Mouse (Mus musculus) hindbrain, embryonic 10.5 days (tissue): ENCODE results near the gene Ldha. TPM values are rescaled to one million over a fixed set of nuclear protein-coding genes. Genes with fewer than 3 reads are reported as not detected.
"Not testable (repeated sequence)": the region's sequence is repeated elsewhere in the genome, so short reads cannot be mapped to it uniquely, and the experiment has no call there.

ENCODE experiments used
- DNase-seq: peaks from one replicate; pipeline ENCODE4 v3.0.0-alpha.2; 2017; ENCODE audit warnings: low spot score
- H3K27ac ChIP-seq: fragments of 300-500 bp; sonication (generic); 2 replicates; pipeline ENCODE4 v1.5.1; 2016; ENCODE audit warnings: mild to moderate bottlenecking, moderate library complexity
- H3K27me3 ChIP-seq: fragments of 300-500 bp; sonication (generic); 2 replicates; pipeline ENCODE4 v1.6.1; 2016; ENCODE audit warnings: mild to moderate bottlenecking; ENCODE audit not compliant: poor library complexity, insufficient read depth, severe bottlenecking
- H3K36me3 ChIP-seq: fragments of 300-500 bp; sonication (generic); 2 replicates; pipeline ENCODE4 v1.6.1; 2016; ENCODE audit warnings: mild to moderate bottlenecking, moderate library complexity
- H3K4me1 ChIP-seq: fragments of 300-500 bp; sonication (generic); replicated peaks from 2 replicates; pipeline ENCODE4 v1.6.1; 2016; ENCODE audit warnings: mild to moderate bottlenecking
- H3K4me3 ChIP-seq: fragments of 300-500 bp; sonication (generic); 2 replicates; pipeline ENCODE4 v1.5.1; 2016; ENCODE audit warnings: mild to moderate bottlenecking, moderate library complexity
- H3K9me3 ChIP-seq: fragments of 300-500 bp; sonication (generic); 2 replicates; pipeline ENCODE4 v1.6.1; 2016; ENCODE audit warnings: mild to moderate bottlenecking, moderate library complexity
- WGBS: fragments of 180-500 bp; shearing (Covaris S2); methylation state at CpG from one replicate; pipeline ENCODE4 v1.1.7; 2016; 5-methylcytosine and 5-hydroxymethylcytosine counted together
- polyA plus RNA-seq: library from polyadenylated mRNA; unstranded; fragments of >200 nt; fragmentation: Nextera tagmentation; extraction: Ambion mirVana; gene quantifications from 2 replicates; pipeline ENCODE4 v1.2.1, GENCODE M21; 2016

Ldha gene
- polyA plus RNA-seq, 1 experiment from 2014 or later, result 2,204 TPM

GRCm38 (mm10) chr7:46859031-46859430, 17.8 kb downstream of the Ldha start:
- no peaks in the 10 kb centered on the region for H3K27me3 ChIP-seq

GRCm38 (mm10) chr7:46860996-46861395, 19.7 kb downstream of the Ldha start, which contains the start of gene Ldhc:
Gene Ldhc (plus strand): TSS chr7:46861203.
- 36% methylated on average over 10 of the region's 10 CpGs for WGBS
- Histone ChIP-seq H3K9me3 (no peaks in the 10 kb centered on the region), H3K27ac (no peak within 1 kb of the TSS), H3K4me1 (no peaks in the 10 kb centered on the region), H3K4me3 (no peak within 1 kb of the TSS), H3K36me3 (peaks cover 6% of the 10 kb centered on the region), H3K27me3 (no peaks in the 10 kb centered on the region)
- DNase-seq, result no peak

More at GRCm38 (mm10) chr7:46859031-46859430, 17.8 kb downstream of the Ldha start:
- no peak for DNase-seq
- no peak overlapping the region for H3K27ac ChIP-seq
- H3K4me3 ChIP-seq, result no peak overlapping the region
- H3K9me3 ChIP-seq, result no peaks in the 10 kb centered on the region
- H3K4me1 ChIP-seq, result no peaks in the 10 kb centered on the region
- peaks cover 26% of the 10 kb centered on the region for H3K36me3 ChIP-seq
- WGBS, result 64% methylated on average over 6 of the region's 6 CpGs

GRCm38 (mm10) chr7:46871988-46872387, 30.7 kb downstream of the Ldha start:
- no peaks in the 10 kb centered on the region for H3K4me1 ChIP-seq
- no peaks in the 10 kb centered on the region for H3K27me3 ChIP-seq
- DNase-seq, result no peak
- WGBS, result 81% methylated on average over 4 of the region's 4 CpGs
- no peak overlapping the region for H3K4me3 ChIP-seq
- H3K27ac ChIP-seq, result no peak overlapping the region
- no peaks in the 10 kb centered on the region for H3K36me3 ChIP-seq
- no peaks in the 10 kb centered on the region for H3K9me3 ChIP-seq

GRCm38 (mm10) chr7:46876841-46877240, 35.6 kb downstream of the Ldha start:
- Histone ChIP-seq H3K4me3 (no peak overlapping the region), H3K4me1 (no peaks in the 10 kb centered on the region), H3K27ac (no peak overlapping the region), H3K36me3 (peaks cover 15% of the 10 kb centered on the region; the same call in 1 of the 2 replicates), H3K9me3 (no peaks in the 10 kb centered on the region), H3K27me3 (no peaks in the 10 kb centered on the region)
- DNase-seq, result no peak
- WGBS, result 74% methylated on average over 4 of the region's 4 CpGs

- no peak for DNase-seq
- H3K4me3 ChIP-seq, result no peak overlapping the region
- no peaks in the 10 kb centered on the region for H3K27me3 ChIP-seq
- H3K9me3 ChIP-seq, result no peaks in the 10 kb centered on the region
- no peak overlapping the region for H3K27ac ChIP-seq
- H3K4me1 ChIP-seq, result no peaks in the 10 kb centered on the region
- H3K36me3 ChIP-seq, result peaks cover 15% of the 10 kb centered on the region; the same call in 1 of the 2 replicates
- WGBS, result 85% methylated on average over 6 of the region's 6 CpGs
Observed at GRCm38 (mm10) chr7:46877255-46877654, 36.0 kb downstream of the Ldha start.

- Histone ChIP-seq H3K27ac (no peak overlapping the region), H3K9me3 (no peaks in the 10 kb centered on the region), H3K4me3 (no peak overlapping the region), H3K4me1 (no peaks in the 10 kb centered on the region), H3K27me3 (no peaks in the 10 kb centered on the region), H3K36me3 (peaks cover 33% of the 10 kb centered on the region)
- WGBS, result 97% methylated on average over 5 of the region's 5 CpGs
- DNase-seq, result no peak
Observed at GRCm38 (mm10) chr7:46879851-46880250, 38.6 kb downstream of the Ldha start.

- Histone ChIP-seq H3K27ac (no peak overlapping the region), H3K9me3 (no peaks in the 10 kb centered on the region), H3K27me3 (no peaks in the 10 kb centered on the region), H3K4me3 (no peak overlapping the region), H3K36me3 (peaks cover 45% of the 10 kb centered on the region), H3K4me1 (no peaks in the 10 kb centered on the region)
- no peak for DNase-seq
- WGBS, result 98% methylated on average over 2 of the region's 2 CpGs
Observed at GRCm38 (mm10) chr7:46880992-46881391, 39.7 kb downstream of the Ldha start.

GRCm38 (mm10) chr7:46881941-46882340, 40.7 kb downstream of the Ldha start:
- H3K27ac ChIP-seq, H3K4me1 ChIP-seq, H3K27me3 ChIP-seq, H3K4me3 ChIP-seq, DNase-seq, H3K9me3 ChIP-seq: not testable (repeated sequence)
- H3K36me3 ChIP-seq, result peaks cover 54% of the 10 kb centered on the region
- WGBS, result 88% methylated on average over 8 of the region's 8 CpGs

GRCm38 (mm10) chr7:46883304-46883703, 42.0 kb downstream of the Ldha start:
- Histone ChIP-seq H3K9me3 (no peaks in the 10 kb centered on the region), H3K36me3 (peaks cover 67% of the 10 kb centered on the region), H3K27ac (no peak overlapping the region), H3K4me1 (no peaks in the 10 kb centered on the region), H3K27me3 (no peaks in the 10 kb centered on the region), H3K4me3 (no peak overlapping the region)
- no peak for DNase-seq
- WGBS, result 87% methylated on average over 3 of the region's 3 CpGs

- no peaks in the 10 kb centered on the region for H3K9me3 ChIP-seq
- H3K4me1 ChIP-seq, result no peaks in the 10 kb centered on the region
- no peaks in the 10 kb centered on the region for H3K27me3 ChIP-seq
- DNase-seq, result no peak
- H3K27ac ChIP-seq, result no peak overlapping the region
- H3K4me3 ChIP-seq, result no peak overlapping the region
- 88% methylated on average over 3 of the region's 3 CpGs for WGBS
- peaks cover 99% of the 10 kb centered on the region for H3K36me3 ChIP-seq
Observed at GRCm38 (mm10) chr7:46895511-46895910, 54.2 kb downstream of the Ldha start.

- no peak for DNase-seq
- WGBS, result 89% methylated on average over 3 of the region's 3 CpGs
- Histone ChIP-seq H3K36me3 (peaks cover 99% of the 10 kb centered on the region), H3K27me3 (no peaks in the 10 kb centered on the region), H3K4me3 (no peak overlapping the region), H3K9me3 (no peaks in the 10 kb centered on the region), H3K27ac (no peak overlapping the region), H3K4me1 (no peaks in the 10 kb centered on the region)
Observed at GRCm38 (mm10) chr7:46899343-46899742, 58.1 kb downstream of the Ldha start.

Other genes with a start within 250 kb of the Ldha start
- gene Sergef, start 201.7 kb upstream of the Ldha start, polyA plus RNA-seq, result 16.2 and 18.7 TPM in 2 replicates
- gene Tph1, start 168.9 kb upstream of the Ldha start, polyA plus RNA-seq, result 0.67 and 1.6 TPM in 2 replicates
- gene Saal1, start 130.8 kb upstream of the Ldha start, polyA plus RNA-seq, result 35.7 and 44.7 TPM in 2 replicates
- gene Saa3, start 125.8 kb upstream of the Ldha start, polyA plus RNA-seq, result not detected in 2 replicates
- gene Saa4, start 108.9 kb upstream of the Ldha start, polyA plus RNA-seq, result not detected in 2 replicates
- 0.21 and 1.3 TPM in 2 replicates for gene Saa1, start 98.5 kb upstream of the Ldha start, polyA plus RNA-seq
- 0.29 and 0.58 TPM in 2 replicates for gene Saa2, start 89.7 kb upstream of the Ldha start, polyA plus RNA-seq
- gene Hps5, start 45.4 kb upstream of the Ldha start, polyA plus RNA-seq, result 20.0 and 21.1 TPM in 2 replicates
- 42.0 and 53.0 TPM in 2 replicates for gene Gtf2h1, start 45.4 kb upstream of the Ldha start, polyA plus RNA-seq
- not detected in 2 replicates for gene Ldhc, start 19.7 kb downstream of the Ldha start, polyA plus RNA-seq
- 262 and 315 TPM in 2 replicates for gene Tsg101, start 78.5 kb downstream of the Ldha start, polyA plus RNA-seq
- gene Uevld, start 117.1 kb downstream of the Ldha start, polyA plus RNA-seq, result 9.9 and 12.3 TPM in 2 replicates
- gene Gm9999, start 142.1 kb downstream of the Ldha start, polyA plus RNA-seq, result not detected in 2 replicates
- 10.4 and 11.7 TPM in 2 replicates for gene Spty2d1, start 166.9 kb downstream of the Ldha start, polyA plus RNA-seq
- 11.2 and 12.8 TPM in 2 replicates for gene Tmem86a, start 209.1 kb downstream of the Ldha start, polyA plus RNA-seq